Mouse (Mus musculus) liver, embryonic 14.5 days (tissue): ENCODE measurements around the gene Smg6. TPM values are rescaled to one million over a fixed set of nuclear protein-coding genes. Genes with fewer than 3 reads are reported as not detected.
"Not testable (repeated sequence)": the region's sequence is repeated elsewhere in the genome, so short reads cannot be mapped to it uniquely, and the experiment has no call there.

ENCODE experiments used
- ATAC-seq: fragments of 200-750 bp; cut with Nextera tagmentation; 2 replicates; pipeline ENCODE4 v1.8.0; 2017; ENCODE audit warnings: moderate number of reproducible peaks, mild to moderate bottlenecking, moderate library complexity; ENCODE audit not compliant: insufficient read depth
- DNase-seq, 3 experiments: peaks; one replicate each; pipeline ENCODE4 v3.0.0-alpha.2; 2012 to 2013; ENCODE audit warnings: low read depth in 3 of 3, low spot score in 3 of 3
- H3K27ac ChIP-seq: fragments of 300-500 bp; sonication (generic); 2 replicates; pipeline ENCODE4 v1.5.1; 2014; ENCODE audit warnings: moderate library complexity, mild to moderate bottlenecking, control low read depth, inconsistent platforms
- H3K27me3 ChIP-seq: fragments of 300-500 bp; sonication (generic); 2 replicates; pipeline ENCODE4 v1.6.1; 2014; ENCODE audit warnings: mild to moderate bottlenecking, low read length, moderate library complexity; ENCODE audit not compliant: control insufficient read depth, insufficient read depth
- H3K36me3 ChIP-seq: fragments of 300-500 bp; sonication (generic); replicated peaks from 2 replicates; pipeline ENCODE4 v1.6.1; 2014; ENCODE audit warnings: low read depth; ENCODE audit not compliant: control insufficient read depth, insufficient read depth
- H3K4me1 ChIP-seq, 2 experiments: fragments of 200-500 bp in 1 of 2; fragments of 300-500 bp in 1 of 2; sonication (generic) in 1 of 2; replicated peaks; 2 replicates each; pipeline ENCODE4 v1.6.1; 2012 to 2014; ENCODE audit warnings: antibody characterized with exemption in 1 of 2, inconsistent platforms in 1 of 2, low read length in 1 of 2; ENCODE audit not compliant: control insufficient read depth in 2 of 2, insufficient read depth in 2 of 2
- H3K4me2 ChIP-seq: fragments of 300-500 bp; sonication (generic); 2 replicates; pipeline ENCODE4 v1.6.1; 2014; ENCODE audit warnings: low read depth, mild to moderate bottlenecking, control low read depth, moderate library complexity
- H3K4me3 ChIP-seq, 2 experiments: fragments of 200-500 bp in 1 of 2; fragments of 300-500 bp in 1 of 2; sonication (generic) in 1 of 2; 2 replicates each; pipeline ENCODE4 v1.5.1; 2012 to 2014; ENCODE audit warnings: low read depth in 2 of 2, low read length in 2 of 2, mild to moderate bottlenecking in 2 of 2, control low read depth in 1 of 2, inconsistent platforms in 1 of 2, moderate library complexity in 1 of 2; ENCODE audit not compliant: insufficient read depth in 1 of 2
- H3K9ac ChIP-seq: fragments of 300-500 bp; sonication (generic); replicated peaks from 2 replicates; pipeline ENCODE4 v1.6.1; 2014; ENCODE audit warnings: mild to moderate bottlenecking, control low read depth, moderate library complexity
- H3K9me3 ChIP-seq: fragments of 300-500 bp; sonication (generic); 2 replicates; pipeline ENCODE4 v1.6.1; 2016; ENCODE audit warnings: low read length, mixed read lengths; ENCODE audit not compliant: control insufficient read depth
- CTCF ChIP-seq: IDR thresholded peaks from 2 replicates; pipeline ENCODE4 v1.5.1; 2016; ENCODE audit warnings: antibody characterized with exemption, low read depth, control low read depth
- EP300 ChIP-seq: IDR thresholded peaks from 2 replicates; pipeline ENCODE4 v1.6.1; 2016; ENCODE audit warnings: antibody characterized with exemption, low read depth
- WGBS: fragments of 180-500 bp; shearing (Covaris S2); extraction: QIAGEN DNeasy Blood & Tissue Kit; methylation state at CpG from one replicate; pipeline ENCODE4 v1.1.7; 2014; ENCODE audit not compliant: insufficient replicate concordance; 5-methylcytosine and 5-hydroxymethylcytosine counted together
- polyA plus RNA-seq, 2 experiments: library from polyadenylated mRNA; depleted of rRNA in 1 of 2; stranded (reverse) in 1 of 2; unstranded in 1 of 2; fragments of >200 nt; fragmentation: Nextera tagmentation in 1 of 2; extraction: Ambion mirVana in 1 of 2; gene quantifications; 2 replicates each; pipeline versions ENCODE4 v1.2.1 to v1.2.3; 2012 to 2014

Smg6 gene
- polyA plus RNA-seq, 2 experiments, result 3.2 to 5.9 TPM

DNA sequence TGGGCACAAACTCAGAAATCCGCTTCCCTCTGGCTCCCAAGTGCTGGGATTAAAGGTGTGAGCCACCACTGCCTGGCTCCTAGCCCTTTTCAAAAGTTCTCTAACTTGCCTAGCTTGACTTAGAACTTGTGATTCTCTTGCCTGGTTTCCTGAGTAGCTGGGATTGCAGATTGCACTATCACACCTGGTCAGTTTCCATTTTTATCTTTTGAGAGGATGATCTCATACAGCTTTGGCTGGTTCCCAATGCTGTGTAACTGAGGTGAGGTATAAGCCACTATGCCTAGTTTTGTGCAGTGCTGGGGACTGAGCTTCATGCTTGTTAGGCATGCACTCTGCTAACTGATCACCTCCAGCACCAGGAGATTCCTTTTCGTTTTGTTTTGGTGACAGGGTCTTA, 82.6 kb downstream of the Smg6 start:
- DNase-seq (no peak), ATAC-seq (no peak)
- Histone ChIP-seq H3K4me2 (no peak overlapping the region), H3K9ac (no peak overlapping the region), H3K36me3 (no peaks in the 10 kb centered on the region), H3K4me1 (peaks cover 0 to 2% of the 10 kb centered on the region in 2 experiments; a peak in 1 of 4 replicates), H3K4me3 (no peak overlapping the region), H3K27ac (no peak overlapping the region), H3K9me3 (no peaks in the 10 kb centered on the region), H3K27me3 (no peaks in the 10 kb centered on the region)
- WGBS, result 56% methylated on average over 2 of the region's 2 CpGs
- TF ChIP-seq CTCF (no peak), EP300 (no peak)

DNA sequence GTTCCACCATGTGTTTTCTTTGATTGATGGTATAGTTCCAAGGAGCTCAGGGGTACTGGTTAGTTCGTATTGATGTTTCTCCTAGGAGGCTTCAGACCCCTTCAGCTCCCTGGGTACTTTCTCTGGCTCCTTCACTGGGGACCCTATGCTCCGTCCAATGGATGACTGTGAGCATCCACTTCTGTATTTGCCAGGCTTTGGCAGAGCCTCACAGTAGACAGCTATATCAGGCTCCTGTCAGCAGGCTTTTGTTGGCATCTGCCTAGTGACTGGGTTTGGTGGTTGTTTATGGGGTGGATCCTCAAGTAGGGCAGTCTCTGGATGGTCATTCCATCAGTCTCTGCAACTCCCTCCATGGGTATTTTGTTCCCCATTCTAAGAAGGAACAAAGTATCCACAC, 83.9 kb downstream of the Smg6 start:
- DNase-seq, H3K27ac ChIP-seq, H3K36me3 ChIP-seq, H3K27me3 ChIP-seq, H3K9me3 ChIP-seq, H3K4me2 ChIP-seq, H3K4me1 ChIP-seq, H3K9ac ChIP-seq, H3K4me3 ChIP-seq, ATAC-seq: not testable (repeated sequence)
- 76% methylated on average over 2 of the region's 2 CpGs for WGBS

DNA sequence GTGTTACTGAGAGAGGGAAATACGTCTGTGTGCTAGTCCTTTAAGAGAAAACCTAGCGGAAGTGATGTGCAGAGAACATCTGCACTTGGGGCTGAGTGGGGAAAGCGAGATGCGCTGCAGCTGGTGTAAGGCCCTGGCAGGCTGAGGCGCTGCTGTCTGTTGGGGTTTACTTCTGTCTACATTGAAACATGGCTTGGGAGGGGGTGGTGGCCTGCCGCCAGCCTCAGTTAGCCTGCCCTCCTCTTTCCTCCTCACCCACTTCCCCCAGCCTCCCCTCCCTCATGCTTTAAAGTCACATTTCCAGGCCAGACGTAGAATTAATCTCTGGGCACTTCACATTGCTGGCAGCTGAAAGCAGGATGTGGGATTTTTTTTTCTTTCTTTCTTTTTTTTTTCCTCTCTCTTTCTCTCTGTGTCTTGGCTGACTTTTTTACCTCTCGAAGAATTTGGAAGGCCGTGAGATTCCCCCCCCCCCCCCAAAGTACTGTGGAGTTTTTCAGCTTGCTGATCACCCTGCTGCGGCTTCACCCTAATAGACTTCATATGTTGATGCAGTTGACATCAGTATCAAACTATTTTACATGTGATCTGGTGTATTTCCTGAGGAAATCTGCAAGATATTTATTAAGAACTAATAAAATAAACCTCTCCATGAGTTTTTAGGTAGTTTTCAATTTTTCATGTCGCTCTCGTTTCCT, 87.5 kb downstream of the Smg6 start:
- WGBS, result 49% methylated on average over 12 of the region's 12 CpGs
- TF ChIP-seq CTCF, result no peak
- TF ChIP-seq EP300, result no peak
- ATAC-seq, result no peak
- Histone ChIP-seq H3K4me3 (no peak overlapping the region), H3K27ac (no peak overlapping the region), H3K27me3 (no peaks in the 10 kb centered on the region), H3K36me3 (no peaks in the 10 kb centered on the region), H3K9ac (no peak overlapping the region), H3K4me1 (peaks cover 0 to 6% of the 10 kb centered on the region in 2 experiments; a peak in 1 of 4 replicates), H3K9me3 (no peaks in the 10 kb centered on the region), H3K4me2 (no peak overlapping the region)
- DNase-seq, result no peak

DNA sequence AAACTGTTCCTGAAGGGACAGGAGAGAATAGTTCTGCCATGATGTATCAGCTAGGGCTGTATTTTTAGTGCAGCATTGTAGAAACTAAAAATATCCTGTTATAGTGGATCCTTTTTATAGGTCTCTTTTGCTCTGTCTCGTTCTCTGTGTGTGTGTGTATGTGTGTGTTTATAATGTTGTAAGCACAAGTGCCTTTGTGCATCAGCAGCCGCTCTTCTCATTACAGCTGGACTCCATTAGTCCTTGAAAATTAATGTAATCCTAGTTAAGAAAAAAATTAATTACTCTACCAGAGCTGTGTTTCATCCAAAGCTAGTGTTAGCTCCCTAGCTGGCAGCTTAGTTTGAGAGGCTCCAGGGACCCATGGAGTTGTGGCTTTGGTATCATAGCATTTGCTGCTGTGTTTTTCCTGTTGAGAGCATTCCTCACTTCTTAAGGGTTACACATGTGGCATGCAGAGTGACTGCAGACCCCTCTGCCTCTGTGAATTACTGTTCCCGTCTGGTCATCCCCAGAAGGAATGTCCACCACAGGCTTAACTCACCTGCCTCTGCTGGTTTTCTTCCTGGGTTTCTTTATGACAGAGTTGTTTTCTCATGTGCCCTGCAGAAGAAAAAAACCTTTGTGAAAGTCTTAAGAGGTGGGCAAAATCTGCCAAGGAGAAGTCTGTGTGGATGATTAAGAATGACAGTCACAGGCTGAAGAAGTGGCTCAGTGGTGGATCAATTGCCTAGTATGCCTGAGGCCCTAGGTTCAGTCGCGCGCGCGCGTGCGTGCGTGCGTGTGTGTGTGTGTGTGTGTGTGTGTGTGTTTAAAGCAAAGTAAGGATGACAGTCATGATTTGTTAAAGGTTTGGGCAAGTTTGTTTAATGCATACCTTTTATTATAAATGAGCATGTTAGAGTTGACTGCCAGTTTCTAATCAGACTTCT, 88.4 kb downstream of the Smg6 start:
- ATAC-seq, result no peak

DNA sequence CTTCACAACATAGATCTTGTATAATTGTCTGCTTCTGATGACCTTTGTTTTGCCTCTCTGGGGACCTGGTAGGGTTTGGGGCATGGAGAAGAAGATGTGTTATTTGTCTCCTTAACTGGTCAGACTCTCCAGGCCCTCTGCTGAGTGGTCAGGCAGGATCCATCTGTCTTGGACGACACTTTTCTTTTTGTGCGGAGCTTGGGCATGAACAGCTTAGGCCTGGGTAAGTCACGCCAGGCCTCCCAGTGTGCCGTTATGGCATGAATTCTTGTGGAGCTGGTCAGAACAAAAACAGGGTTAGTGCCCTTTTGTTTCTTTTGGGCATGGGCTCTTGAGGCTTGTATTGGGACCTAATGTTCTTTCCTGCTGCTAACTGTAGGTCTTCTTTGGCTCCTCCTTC, 89.2 kb downstream of the Smg6 start:
- no peaks in the 10 kb centered on the region for H3K9me3 ChIP-seq
- no peak overlapping the region for H3K4me3 ChIP-seq
- TF ChIP-seq EP300, result no peak
- no peak for TF ChIP-seq CTCF
- DNase-seq, result no peak
- no peaks in the 10 kb centered on the region for H3K36me3 ChIP-seq
- H3K4me1 ChIP-seq, result peaks cover 0 to 6% of the 10 kb centered on the region in 2 experiments; a peak in 1 of 4 replicates
- H3K9ac ChIP-seq, result no peak overlapping the region
- H3K4me2 ChIP-seq, result no peak overlapping the region
- no peaks in the 10 kb centered on the region for H3K27me3 ChIP-seq
- 78% methylated on average over 4 of the region's 4 CpGs for WGBS
- no peak for ATAC-seq
- no peak overlapping the region for H3K27ac ChIP-seq

More for the DNA sequence above, 88.4 kb downstream of the Smg6 start:
- Histone ChIP-seq H3K27me3 (no peaks in the 10 kb centered on the region), H3K9me3 (no peaks in the 10 kb centered on the region), H3K27ac (no peak overlapping the region), H3K4me3 (no peak overlapping the region), H3K4me2 (no peak overlapping the region), H3K9ac (no peak overlapping the region), H3K4me1 (peaks cover 0 to 6% of the 10 kb centered on the region in 2 experiments; a peak in 1 of 4 replicates), H3K36me3 (no peaks in the 10 kb centered on the region)
- no peak for DNase-seq
- 84% methylated on average over 12 of the region's 12 CpGs for WGBS
- TF ChIP-seq CTCF, result no peak
- no peak for TF ChIP-seq EP300
